Mouse (Mus musculus) ES-CJ7 (cell line): ENCODE results near the gene Klhdc7b.
"Not testable (repeated sequence)": the region's sequence is repeated elsewhere in the genome, so short reads cannot be mapped to it uniquely, and the experiment has no call there.

Source experiments
- DNase-seq: peaks from one replicate; pipeline ENCODE4 v3.0.0; 2011; ENCODE audit warnings: low read depth, low spot score

Gene Klhdc7b

DNA sequence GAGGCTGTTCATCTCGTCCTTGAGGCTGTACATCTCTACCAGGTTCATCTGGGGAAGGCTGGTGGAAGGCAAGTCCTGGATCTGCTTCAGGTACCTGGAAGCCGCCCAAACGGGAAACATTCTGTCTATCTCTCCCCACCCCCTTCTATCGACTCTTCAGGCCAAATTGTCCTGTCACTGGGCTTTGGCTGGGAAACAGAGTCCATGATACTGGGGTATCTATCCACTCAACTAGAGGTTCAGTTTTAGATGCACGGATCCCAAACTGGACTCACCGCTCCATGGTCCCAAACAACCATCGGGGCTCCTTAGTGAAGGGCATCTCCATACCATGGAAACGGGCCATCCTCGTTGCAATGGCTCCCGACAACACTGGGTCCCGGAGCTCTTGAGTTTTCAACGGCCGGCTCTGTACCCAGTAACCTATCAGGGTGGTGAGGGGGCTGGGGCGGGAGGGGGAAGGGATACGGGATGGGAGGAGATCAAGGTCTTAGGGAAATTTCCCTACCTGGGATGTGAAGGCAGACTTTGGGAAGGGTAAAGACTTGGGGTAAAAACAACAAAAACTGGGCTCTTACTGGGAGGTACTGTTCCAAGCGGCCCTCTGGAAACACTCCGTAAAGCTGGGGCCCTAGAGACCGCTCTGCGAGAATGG is 43.5 kb downstream of the Klhdc7b start:
- DNase-seq = no peak

DNA sequence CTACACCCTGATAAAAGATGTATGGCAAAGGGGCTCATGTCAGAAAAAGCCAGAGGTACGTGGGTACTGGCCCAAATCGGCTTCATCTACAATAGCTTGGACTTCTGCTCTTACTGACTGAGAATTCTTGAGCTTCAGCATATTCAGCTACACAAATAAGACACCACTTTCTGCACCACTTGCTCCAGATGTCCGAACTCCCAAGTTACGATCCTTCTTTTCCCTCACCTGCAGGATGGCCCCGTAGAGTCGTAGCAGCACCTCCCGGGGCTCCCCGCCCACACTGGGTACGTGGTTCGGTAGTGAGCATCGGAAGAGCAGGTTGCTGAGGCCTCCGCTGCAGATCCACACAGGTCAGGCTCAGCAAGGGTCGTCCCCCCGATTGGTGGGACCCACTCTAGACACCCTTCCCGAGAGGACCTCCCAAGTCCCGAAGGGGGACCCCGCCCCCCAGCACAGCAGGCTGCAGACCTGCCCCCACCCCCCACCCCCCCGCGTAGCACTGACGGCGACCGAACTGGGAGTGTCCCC is 44.2 kb downstream of the Klhdc7b start:
- no peak for DNase-seq

DNA sequence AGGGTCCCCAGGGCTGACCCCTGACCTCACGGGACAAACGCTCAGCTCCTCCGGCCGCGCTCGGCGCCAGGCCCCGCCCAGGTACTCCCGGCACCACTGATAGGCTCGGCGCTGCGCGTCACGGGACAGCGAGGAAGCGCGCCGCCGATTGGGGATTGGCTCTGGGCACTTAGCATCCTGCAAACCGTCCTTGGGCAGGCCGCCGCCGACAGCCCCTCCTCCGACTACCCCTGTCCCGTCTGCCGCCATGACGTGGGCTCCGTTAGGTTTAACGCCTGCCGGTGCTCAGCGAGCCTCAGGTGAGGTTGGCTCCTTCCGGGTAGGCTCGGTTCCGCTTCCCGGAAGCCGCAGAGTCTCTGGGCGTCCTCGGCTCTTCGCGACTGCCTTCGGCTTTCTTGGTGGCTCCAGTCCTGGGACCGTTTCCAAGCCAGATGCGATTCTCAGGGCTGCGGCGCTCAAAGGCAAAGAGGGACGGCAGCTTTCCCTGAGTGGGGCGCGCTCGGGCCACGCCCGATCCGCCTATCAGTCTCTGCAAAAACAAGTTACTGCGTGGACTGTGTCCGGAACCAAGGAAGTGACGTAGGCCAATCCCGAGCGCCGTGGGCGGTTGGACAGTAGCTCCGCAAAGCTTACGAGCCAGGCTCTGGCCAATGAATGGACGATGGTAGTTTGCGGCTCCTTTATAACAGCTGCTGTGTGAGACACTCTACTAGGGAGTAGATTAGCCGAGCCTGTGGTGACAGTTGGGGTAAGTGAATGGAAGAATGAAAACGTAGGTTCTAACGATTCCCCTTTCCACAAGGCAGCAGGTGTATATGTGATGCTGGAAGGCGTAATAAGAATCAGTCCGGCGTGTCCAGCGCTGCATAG is 44.9 kb downstream of the Klhdc7b start, which contains the start of the genes C730034F03Rik, Gm44502 and Chkb:
C730034F03Rik (plus strand) TSS at position 238 of the 870 bp plus-strand sequence.
Gm44502 (minus strand) TSS at position 345 of the 870 bp plus-strand sequence.
Chkb (minus strand) TSS at position 557 of the 870 bp plus-strand sequence.
- DNase-seq = peak; percentile 88

- no peak for DNase-seq
These were observed 45.6 kb downstream of the Klhdc7b start for GRCm38 (mm10) chr15:89430341-89430740.

DNA sequence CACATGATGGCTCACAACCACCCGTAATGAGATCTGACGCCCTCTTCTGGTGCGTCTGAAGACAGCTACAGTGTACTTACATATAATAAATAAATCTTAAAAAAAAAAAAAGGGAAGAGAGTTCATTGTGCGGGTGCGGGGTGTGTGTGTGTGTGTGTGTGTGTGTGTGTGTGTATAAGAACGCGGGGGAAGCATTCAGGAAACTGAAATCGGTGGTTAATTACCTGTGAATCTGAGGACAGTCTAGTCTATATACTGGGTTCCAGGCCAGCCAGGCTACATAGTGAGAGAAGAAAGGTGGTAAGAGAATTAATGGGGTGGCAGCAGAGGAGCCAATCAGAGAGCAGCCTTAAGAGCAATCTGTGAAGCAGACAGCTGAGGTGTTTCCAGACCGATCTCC is 46.1 kb downstream of the Klhdc7b start:
- not testable (repeated sequence) for DNase-seq

DNA sequence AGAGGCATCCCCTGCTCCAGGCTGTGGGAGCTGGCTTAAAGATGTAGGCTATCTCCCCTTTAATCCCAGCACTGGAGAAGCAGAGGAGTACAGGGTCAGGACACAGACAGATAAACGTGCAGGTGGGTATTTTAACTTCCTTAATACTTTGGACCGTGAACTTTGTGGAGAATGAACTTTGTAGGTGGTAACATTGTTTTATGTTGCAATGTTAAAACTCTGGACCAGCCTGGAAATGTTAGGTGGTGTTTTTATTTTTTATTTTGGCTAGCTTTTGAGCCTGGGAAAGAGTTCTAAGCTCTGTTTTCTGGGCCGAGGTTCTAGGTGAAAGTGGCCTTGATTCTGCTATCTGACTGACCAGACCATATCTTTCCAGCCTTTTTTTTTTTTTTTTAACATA is 46.6 kb downstream of the Klhdc7b start:
- no peak for DNase-seq

DNA sequence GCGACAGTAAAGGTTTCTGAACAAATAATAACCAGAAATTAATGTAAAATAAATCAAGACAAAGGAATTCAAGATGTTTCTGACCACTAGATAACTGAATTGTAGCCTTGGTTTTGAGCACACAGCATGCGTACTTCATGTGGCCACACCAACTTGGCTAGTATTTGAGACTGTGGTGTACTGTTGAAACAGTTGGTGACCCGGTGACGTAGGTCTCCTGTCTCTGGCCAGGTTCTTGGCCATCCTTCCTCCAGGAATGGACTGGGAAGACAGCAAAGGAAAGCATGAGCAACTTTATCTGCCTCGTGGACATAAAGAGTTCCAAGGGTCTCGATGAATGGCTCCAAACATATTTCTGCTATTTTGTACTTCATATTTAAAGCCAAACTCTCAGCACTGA is 47.1 kb downstream of the Klhdc7b start:
- DNase-seq = no peak

- DNase-seq = no peak
These were observed 48.2 kb downstream of the Klhdc7b start for GRCm38 (mm10) chr15:89432946-89433345.

- DNase-seq = no peak
These were observed 49.4 kb downstream of the Klhdc7b start for GRCm38 (mm10) chr15:89434136-89434535.

DNA sequence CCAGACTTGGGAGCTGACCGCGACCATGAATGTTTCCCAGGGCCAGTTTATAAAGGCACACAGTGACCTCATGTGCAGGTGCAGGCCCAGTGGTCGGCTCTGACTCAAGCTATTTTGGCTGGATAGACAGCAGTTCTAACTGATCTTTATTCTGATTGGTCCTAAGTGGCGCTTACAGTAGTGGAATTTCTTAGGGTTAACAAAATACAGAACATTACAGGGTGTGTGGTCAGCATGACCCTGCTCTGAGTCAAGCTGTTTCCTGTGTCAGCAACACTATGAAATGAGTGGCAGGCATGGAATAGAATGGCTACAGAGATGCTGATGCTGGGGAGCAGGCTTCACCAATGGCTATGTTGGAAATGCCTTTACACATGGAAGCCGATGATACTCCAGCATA is 51.2 kb downstream of the Klhdc7b start:
- DNase-seq = no peak
